Mouse (Mus musculus): ENCODE measurements around the gene Eef1akmt2.

The Eef1akmt2 gene

GRCm38 (mm10) chr7:132786011-132786410 lies 66.5 kb downstream of the Eef1akmt2 start:
- DNase-seq, result no peak

GRCm38 (mm10) chr7:132784101-132784500 lies 68.4 kb downstream of the Eef1akmt2 start:
- no peak for DNase-seq

GRCm38 (mm10) chr7:132781850-132782249 lies 70.6 kb downstream of the Eef1akmt2 start:
- DNase-seq, result no peak

GRCm38 (mm10) chr7:132781130-132781814 lies 71.2 kb downstream of the Eef1akmt2 start:
- DNase-seq, result no peak

- no peak for DNase-seq
Observed at GRCm38 (mm10) chr7:132780611-132781010, 71.9 kb downstream of the Eef1akmt2 start.

GRCm38 (mm10) chr7:132778630-132779029 lies 73.8 kb downstream of the Eef1akmt2 start:
- no peak for DNase-seq

- no peak for DNase-seq
Observed at GRCm38 (mm10) chr7:132777728-132778453, 74.6 kb downstream of the Eef1akmt2 start.
